Mouse (Mus musculus): ENCODE results near the gene Hint3.
"Not testable (repeated sequence)": the region's sequence is repeated elsewhere in the genome, so short reads cannot be mapped to it uniquely, and the experiment has no call there.

Gene Hint3

GRCm38 (mm10) chr10:30629513-30629912, at the start of gene Hint3:
TSS of gene Hint3 (minus strand) at chr10:30629632.
- no peak for DNase-seq (ENCODE audit: low spot score)

GRCm38 (mm10) chr10:30678051-30678450, 48.6 kb upstream of the Hint3 start:
- no peak for DNase-seq (ENCODE audit: low spot score)

- no peak for DNase-seq (ENCODE audit: low spot score)
Measured at GRCm38 (mm10) chr10:30674825-30675224, 45.4 kb upstream of the Hint3 start.

GRCm38 (mm10) chr10:30666580-30666979, 37.1 kb upstream of the Hint3 start:
- no peak for DNase-seq (ENCODE audit: low spot score)

- no peak for DNase-seq (ENCODE audit: low spot score)
Measured at GRCm38 (mm10) chr10:30660564-30661328, 31.3 kb upstream of the Hint3 start.

- no peak for DNase-seq (ENCODE audit: low spot score)
Measured at GRCm38 (mm10) chr10:30655655-30656054, 26.2 kb upstream of the Hint3 start.

- no peak for DNase-seq (ENCODE audit: low spot score)
Measured at GRCm38 (mm10) chr10:30647681-30648080, 18.2 kb upstream of the Hint3 start.

GRCm38 (mm10) chr10:30638216-30638615, 8.8 kb upstream of the Hint3 start:
- no peak for DNase-seq (ENCODE audit: low spot score)

GRCm38 (mm10) chr10:30636474-30637154, 7.2 kb upstream of the Hint3 start:
- not testable (repeated sequence) for DNase-seq (ENCODE audit: low spot score)

GRCm38 (mm10) chr10:30632718-30633117, 3.3 kb upstream of the Hint3 start:
- DNase-seq (ENCODE audit: low spot score), result no peak

GRCm38 (mm10) chr10:30629977-30630376, 545 bp upstream of the Hint3 start:
- no peak for DNase-seq (ENCODE audit: low spot score)

- DNase-seq (ENCODE audit: low spot score), result not testable (repeated sequence)
Measured at GRCm38 (mm10) chr10:30628444-30628843, 988 bp downstream of the Hint3 start.

GRCm38 (mm10) chr10:30627548-30627947, 1.9 kb downstream of the Hint3 start:
- DNase-seq (ENCODE audit: low spot score), result no peak

GRCm38 (mm10) chr10:30624161-30625019, 5.0 kb downstream of the Hint3 start:
- DNase-seq (ENCODE audit: low spot score), result no peak

- DNase-seq (ENCODE audit: low spot score), result no peak
Measured at GRCm38 (mm10) chr10:30622928-30623327, 6.5 kb downstream of the Hint3 start.

- DNase-seq (ENCODE audit: low spot score), result no peak
Measured at GRCm38 (mm10) chr10:30618918-30619210, 10.6 kb downstream of the Hint3 start.

- DNase-seq (ENCODE audit: low spot score), result peak; percentile 96
Measured at GRCm38 (mm10) chr10:30618091-30618917, 11.1 kb downstream of the Hint3 start.

- no peak for DNase-seq (ENCODE audit: low spot score)
Measured at GRCm38 (mm10) chr10:30613039-30613438, 16.4 kb downstream of the Hint3 start.

GRCm38 (mm10) chr10:30609614-30610013, 19.8 kb downstream of the Hint3 start:
- DNase-seq (ENCODE audit: low spot score), result no peak

- DNase-seq (ENCODE audit: low spot score), result no peak
Measured at GRCm38 (mm10) chr10:30608109-30608508, 21.3 kb downstream of the Hint3 start.

GRCm38 (mm10) chr10:30600542-30600966, 28.9 kb downstream of the Hint3 start, which contains the start of gene Trmt11:
TSS of gene Trmt11 (minus strand) at chr10:30600749.
- peak; percentile 80 for DNase-seq (ENCODE audit: low spot score)

GRCm38 (mm10) chr10:30600094-30600534, 29.3 kb downstream of the Hint3 start:
- DNase-seq (ENCODE audit: low spot score), result no peak
